Mouse (Mus musculus) ES-E14 (cell line): ENCODE results near the gene Ak5. TPM values are rescaled to one million over a fixed set of nuclear protein-coding genes. Genes with fewer than 3 reads are reported as not detected.
"Not testable (repeated sequence)": the region's sequence is repeated elsewhere in the genome, so short reads cannot be mapped to it uniquely, and the experiment has no call there.

ENCODE experiments used
- DNase-seq: peaks from one replicate; pipeline ENCODE4 v3.0.0-alpha.2; 2013; ENCODE audit warnings: low read depth, low spot score
- H3K27ac ChIP-seq: 2 replicates; pipeline ENCODE4 v1.5.1; 2012; ENCODE audit warnings: low read depth, mild to moderate bottlenecking, low read length, moderate library complexity, mixed read lengths; ENCODE audit not compliant: poor library complexity, insufficient read depth, severe bottlenecking
- H3K36me3 ChIP-seq: 2 replicates; pipeline ENCODE4 v1.6.1; 2012; ENCODE audit warnings: mild to moderate bottlenecking, low read length, moderate library complexity, mixed read lengths; ENCODE audit not compliant: control insufficient read depth, poor library complexity, insufficient read depth, severe bottlenecking
- H3K4me1 ChIP-seq, 2 experiments: fragments of 150-350 bp in 1 of 2; sonication (generic) in 1 of 2; 2 replicates each; pipeline ENCODE4 v1.6.1; 2012; ENCODE audit warnings: low read length in 2 of 2, mild to moderate bottlenecking in 1 of 2, mixed read lengths in 1 of 2; ENCODE audit not compliant: control insufficient read depth in 2 of 2, insufficient read depth in 2 of 2, poor library complexity in 1 of 2
- H3K4me3 ChIP-seq, 2 experiments: fragments of 150-350 bp in 1 of 2; sonication (generic) in 1 of 2; 2 replicates each; pipeline ENCODE4 v1.5.1; 2012; ENCODE audit warnings: low read length in 2 of 2, low read depth in 1 of 2, mild to moderate bottlenecking in 1 of 2, mixed read lengths in 1 of 2; ENCODE audit not compliant: insufficient read depth in 1 of 2, poor library complexity in 1 of 2, severe bottlenecking in 1 of 2
- H3K9ac ChIP-seq: 2 replicates; pipeline ENCODE4 v1.6.1; 2012; ENCODE audit warnings: low read depth, mild to moderate bottlenecking, low read length, mixed read lengths; ENCODE audit not compliant: poor library complexity, insufficient read depth, severe bottlenecking
- H3K9me3 ChIP-seq: fragments of 150-350 bp; sonication (generic); 2 replicates; pipeline ENCODE4 v1.6.1; 2012; ENCODE audit warnings: low read depth, mild to moderate bottlenecking, low read length; ENCODE audit not compliant: control insufficient read depth, insufficient read depth
- CHD2 ChIP-seq: IDR thresholded peaks from 2 replicates; pipeline ENCODE4 v1.6.1; 2014; ENCODE audit warnings: mild to moderate bottlenecking, low read depth, low read length, inconsistent platforms
- HCFC1 ChIP-seq: IDR thresholded peaks from 2 replicates; pipeline ENCODE4 v1.6.1; 2012; ENCODE audit warnings: low read length, inconsistent platforms, borderline replicate concordance; ENCODE audit not compliant: insufficient read depth
- MAFK ChIP-seq: IDR thresholded peaks from 2 replicates; pipeline ENCODE4 v1.6.1; 2014; ENCODE audit warnings: mild to moderate bottlenecking, low read depth, low read length, inconsistent platforms; ENCODE audit not compliant: insufficient read depth
- ZC3H11A ChIP-seq: IDR thresholded peaks from 2 replicates; pipeline ENCODE4 v1.6.1; 2012; ENCODE audit warnings: low read depth, mild to moderate bottlenecking, inconsistent platforms, low read length, borderline replicate concordance
- ZNF384 ChIP-seq: IDR thresholded peaks from 2 replicates; pipeline ENCODE4 v1.6.1; 2012; ENCODE audit warnings: low read depth, low read length, inconsistent platforms
- in situ Hi-C, 2 experiments: fragments of 600-800 bp; cut with MboI; formaldehyde crosslinking; loops; one replicate each; pipeline ENCODE4 v1.15.1; 2025; ENCODE audit warnings: low sequenced_read_pairs in 2 of 2, inconsistent platforms in 1 of 2; ENCODE audit not compliant: unreplicated experiment in 2 of 2
- total RNA-seq: library from RNA; depleted of rRNA; stranded (reverse); fragments of 300-350 nt; gene quantifications from 2 replicates; pipeline ENCODE4 v1.2.3, GENCODE M21; 2012

The Ak5 gene
- total RNA-seq, 1 experiment = 0.76 TPM

DNA sequence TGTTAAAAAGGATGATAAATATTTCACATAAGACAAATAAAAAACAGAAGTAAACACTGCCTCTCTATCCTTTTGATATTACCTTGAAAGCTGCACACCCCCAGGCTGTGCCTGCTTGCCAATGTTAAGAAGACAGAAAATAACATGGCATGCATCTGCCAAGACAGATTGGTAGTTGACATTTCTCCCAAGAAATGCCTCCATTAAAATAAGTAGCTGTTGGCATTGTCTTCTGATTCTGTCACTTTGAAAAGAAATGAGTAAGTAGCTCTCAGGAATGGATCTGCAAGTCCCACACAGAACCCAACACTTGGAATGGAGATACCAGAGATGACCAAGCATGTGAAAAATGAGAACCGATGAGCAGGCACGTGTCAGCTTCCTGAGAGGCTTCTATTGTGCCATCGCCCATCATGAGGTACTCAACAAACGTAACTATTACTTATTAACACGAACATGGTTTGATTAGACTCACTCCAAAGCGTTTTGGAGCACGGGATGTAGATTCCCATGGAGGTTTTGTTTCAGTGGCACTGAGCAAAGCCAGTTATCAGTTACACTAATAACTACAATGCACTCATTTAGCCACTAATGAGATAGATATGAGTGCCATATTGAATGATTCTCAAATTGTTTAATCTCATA is 71.6 kb downstream of the Ak5 start:
- H3K4me1 ChIP-seq = no peaks in the 10 kb centered on the region
- H3K4me3 ChIP-seq = no peak overlapping the region
- H3K9me3 ChIP-seq = no peaks in the 10 kb centered on the region
- in situ Hi-C loops = no loop called here
- H3K27ac ChIP-seq = no peak overlapping the region
- no peak overlapping the region for H3K9ac ChIP-seq
- no peaks in the 10 kb centered on the region for H3K36me3 ChIP-seq
- DNase-seq = no peak
- no peak for TF ChIP-seq ZNF384
- no peak for TF ChIP-seq CHD2
- TF ChIP-seq HCFC1 = no peak
- no peak for TF ChIP-seq MAFK
- no peak for TF ChIP-seq ZC3H11A

DNA sequence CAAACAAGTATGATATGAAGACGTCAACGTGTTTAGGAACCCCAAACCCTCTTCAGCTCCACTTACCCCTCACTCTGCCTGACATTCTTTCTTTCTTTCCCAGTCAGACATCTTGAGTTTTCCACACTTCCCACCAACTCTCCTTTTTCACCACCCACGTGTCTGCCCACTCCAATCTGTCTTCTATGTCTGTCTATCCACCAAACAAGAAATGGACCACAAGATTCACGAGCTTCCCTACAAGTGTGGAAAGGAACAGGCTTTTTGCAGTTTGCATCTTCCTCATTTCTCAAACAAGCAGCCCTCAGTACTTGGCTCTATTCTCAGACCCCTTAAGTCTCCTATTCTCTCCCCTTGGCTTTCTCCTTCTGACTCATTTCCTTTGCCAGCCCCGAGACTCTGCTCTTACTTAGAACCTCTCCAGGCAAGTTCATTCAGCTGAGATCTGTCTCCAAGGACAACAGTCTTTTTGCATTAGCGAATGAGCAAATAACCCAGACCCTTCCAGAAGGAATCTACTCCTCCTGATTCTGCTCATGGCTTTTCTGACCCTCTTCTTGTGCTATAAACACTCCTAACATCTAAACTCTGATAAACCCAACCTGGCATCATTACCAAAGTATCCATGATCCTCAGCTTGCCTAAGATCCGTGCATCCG is 75.3 kb downstream of the Ak5 start:
- in situ Hi-C loops = no loop called here
- DNase-seq = no peak
- no peak overlapping the region for H3K27ac ChIP-seq
- H3K9ac ChIP-seq = no peak overlapping the region
- H3K4me1 ChIP-seq = no peaks in the 10 kb centered on the region
- H3K4me3 ChIP-seq = no peak overlapping the region
- H3K36me3 ChIP-seq = no peaks in the 10 kb centered on the region
- no peak for TF ChIP-seq HCFC1
- no peak for TF ChIP-seq ZC3H11A
- no peak for TF ChIP-seq CHD2
- H3K9me3 ChIP-seq = no peaks in the 10 kb centered on the region

DNA sequence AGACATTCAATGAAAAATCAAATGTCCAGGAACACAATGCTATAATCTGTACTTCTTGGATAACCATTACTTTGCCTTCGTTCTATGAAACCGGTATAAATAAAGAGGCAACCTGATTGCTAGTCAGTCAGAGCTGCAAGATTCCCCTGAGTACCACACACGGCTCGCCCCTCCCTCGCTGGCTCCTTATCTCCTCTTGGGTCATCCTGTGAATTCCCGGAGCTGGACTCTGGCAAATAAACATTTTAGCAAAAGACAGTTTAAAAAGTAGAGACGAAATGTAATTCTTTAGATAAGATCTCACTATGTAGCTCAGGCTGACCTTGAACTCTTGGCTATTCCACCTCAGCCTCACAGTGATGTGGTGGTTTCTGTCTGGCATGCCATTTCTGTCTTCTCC is 77.7 kb downstream of the Ak5 start:
- Histone ChIP-seq H3K4me3 (no peak overlapping the region), H3K9ac (no peak overlapping the region), H3K9me3 (no peaks in the 10 kb centered on the region), H3K27ac (no peak overlapping the region), H3K36me3 (no peaks in the 10 kb centered on the region), H3K4me1 (no peaks in the 10 kb centered on the region)
- no peak for DNase-seq
- TF ChIP-seq MAFK (no peak), CHD2 (no peak), HCFC1 (no peak), ZNF384 (no peak), ZC3H11A (no peak)
- in situ Hi-C loops = no loop called here

DNA sequence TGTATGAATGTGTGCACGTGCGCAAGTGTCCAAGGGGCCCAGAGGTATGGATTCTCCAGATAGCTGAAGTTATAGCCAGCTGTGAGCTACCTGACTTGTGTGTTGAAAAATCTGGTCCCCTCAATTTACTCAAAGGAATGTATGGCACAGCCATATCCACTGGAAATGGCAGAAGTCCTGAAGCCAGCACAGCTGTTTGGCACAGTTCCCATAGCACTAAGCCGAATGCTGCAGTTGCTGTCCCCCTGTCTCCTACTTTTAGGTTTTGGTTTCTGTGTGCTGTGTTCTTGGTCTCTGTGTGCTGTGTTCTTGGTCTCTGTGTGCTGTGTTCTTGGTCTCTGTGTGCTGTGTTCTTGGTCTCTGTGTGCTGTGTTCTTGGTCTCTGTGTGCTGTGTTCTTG is 79.1 kb downstream of the Ak5 start:
- DNase-seq, H3K4me3 ChIP-seq, H3K27ac ChIP-seq: not testable (repeated sequence)

DNA sequence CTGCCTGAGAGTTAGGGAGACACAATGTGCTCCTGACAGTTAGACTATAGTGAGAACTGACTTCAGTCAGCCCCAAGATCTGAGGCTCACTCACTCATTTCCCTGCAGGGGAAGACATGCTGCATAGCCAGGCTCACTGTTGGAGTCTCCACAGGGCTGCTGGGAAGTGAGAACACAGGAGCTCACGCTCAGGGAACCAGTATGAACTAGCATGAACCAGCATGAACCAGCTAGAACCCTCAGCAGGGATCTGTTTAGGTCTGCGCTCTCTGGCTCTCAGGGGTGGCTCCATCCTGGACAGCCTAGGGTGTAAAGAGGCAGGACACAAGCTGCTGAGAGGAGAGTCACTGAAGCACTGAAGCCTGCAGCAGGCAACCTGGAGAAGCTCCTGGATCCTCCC is 81.2 kb downstream of the Ak5 start:
- in situ Hi-C loops = no loop called here
- Histone ChIP-seq H3K9ac (no peak overlapping the region), H3K9me3 (no peaks in the 10 kb centered on the region), H3K4me1 (no peaks in the 10 kb centered on the region), H3K36me3 (no peaks in the 10 kb centered on the region), H3K27ac (no peak overlapping the region), H3K4me3 (no peak overlapping the region)
- peak; percentile 69 for DNase-seq
- TF ChIP-seq MAFK = no peak
- no peak for TF ChIP-seq ZNF384
- TF ChIP-seq HCFC1 = no peak
- TF ChIP-seq ZC3H11A = no peak
- TF ChIP-seq CHD2 = no peak

More for the DNA sequence above, 79.1 kb downstream of the Ak5 start:
- H3K9ac ChIP-seq, H3K4me1 ChIP-seq, H3K36me3 ChIP-seq, H3K9me3 ChIP-seq, in situ Hi-C loops: not testable (repeated sequence)
